Mouse (Mus musculus) forelimb bud, embryonic 11.5 days (tissue): ENCODE data around the gene Acyp2.

Source experiments
- DNase-seq: peaks from one replicate; pipeline ENCODE4 v3.0.0-alpha.2; 2012; ENCODE audit warnings: low read depth, low spot score

Acyp2 gene

GRCm38 (mm10) chr11:30580008-30580407 lies 69.4 kb downstream of the Acyp2 start:
- DNase-seq = no peak

GRCm38 (mm10) chr11:30578931-30579330 lies 70.5 kb downstream of the Acyp2 start:
- DNase-seq = no peak

GRCm38 (mm10) chr11:30572790-30573395 lies 76.5 kb downstream of the Acyp2 start:
- no peak for DNase-seq

GRCm38 (mm10) chr11:30570568-30570967 lies 78.8 kb downstream of the Acyp2 start:
- DNase-seq = no peak

- no peak for DNase-seq
Measured at GRCm38 (mm10) chr11:30560215-30560614, 89.2 kb downstream of the Acyp2 start.

- DNase-seq = no peak
Measured at GRCm38 (mm10) chr11:30553408-30553807, 96.0 kb downstream of the Acyp2 start.

GRCm38 (mm10) chr11:30517133-30517532 lies 132.3 kb downstream of the Acyp2 start:
- no peak for DNase-seq

- no peak for DNase-seq
Measured at GRCm38 (mm10) chr11:30508178-30508577, 141.2 kb downstream of the Acyp2 start.

GRCm38 (mm10) chr11:30498738-30499355 lies 150.5 kb downstream of the Acyp2 start:
- no peak for DNase-seq

GRCm38 (mm10) chr11:30497151-30497550 lies 152.2 kb downstream of the Acyp2 start:
- DNase-seq = no peak

- DNase-seq = no peak
Measured at GRCm38 (mm10) chr11:30491515-30492260, 157.7 kb downstream of the Acyp2 start.

- no peak for DNase-seq
Measured at GRCm38 (mm10) chr11:30488183-30488582, 161.2 kb downstream of the Acyp2 start.

- no peak for DNase-seq
Measured at GRCm38 (mm10) chr11:30483286-30483685, 166.1 kb downstream of the Acyp2 start.

- peak; percentile 97 for DNase-seq
Measured at GRCm38 (mm10) chr11:30471751-30472593, 177.4 kb downstream of the Acyp2 start, which contains the start of gene 4930505A04Rik. 4930505A04Rik (minus strand) TSS chr11:30471827.

GRCm38 (mm10) chr11:30471187-30471586 lies 178.2 kb downstream of the Acyp2 start:
- DNase-seq = no peak
